Mouse (Mus musculus) left cerebral cortex, postnatal 10 days (tissue): Measurements from ENCODE around the gene Tgfbr3. TPM values are rescaled to one million over a fixed set of nuclear protein-coding genes. Genes with fewer than 3 reads are reported as not detected.

Experiments
- DNase-seq, 2 experiments: peaks; one replicate each; pipeline ENCODE4 v3.0.0; 2021 to 2022; ENCODE audit warnings: low spot score in 2 of 2, mixed read lengths in 1 of 2; ENCODE audit errors: extremely low spot score in 1 of 2
- intact Hi-C: fragments of 180-260 bp; cut with DNase I; formaldehyde crosslinking; loops from one replicate; pipeline ENCODE4 v1.15.1; 2025
- total RNA-seq, 2 experiments: library from RNA; stranded (reverse); gene quantifications; 2 replicates each; pipeline ENCODE4 v1.2.3; 2021

Gene Tgfbr3
- total RNA-seq, 2 experiments from 2014 or later, result 7.2 to 7.7 TPM

DNA sequence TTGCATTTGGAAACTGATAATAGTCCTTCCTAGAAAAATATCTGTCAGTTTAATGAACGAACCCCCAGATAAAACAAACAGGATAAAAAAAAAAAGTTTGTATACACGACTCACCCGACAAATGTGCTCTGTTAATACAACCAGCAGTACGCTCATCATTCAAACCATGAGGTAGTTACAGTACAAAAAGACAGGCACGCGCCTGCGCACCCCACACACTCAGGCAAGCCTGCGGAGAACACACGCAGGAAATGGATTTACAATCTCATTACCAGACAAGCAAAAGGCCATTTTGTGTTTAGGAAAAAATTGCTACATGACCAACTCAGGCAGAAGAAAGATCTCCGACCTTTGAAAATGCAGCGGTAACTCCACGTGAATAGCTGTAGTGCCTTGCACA lies 182.6 kb downstream of the Tgfbr3 start:
- DNase-seq, result no peak
- intact Hi-C loops, result no loop called here

DNA sequence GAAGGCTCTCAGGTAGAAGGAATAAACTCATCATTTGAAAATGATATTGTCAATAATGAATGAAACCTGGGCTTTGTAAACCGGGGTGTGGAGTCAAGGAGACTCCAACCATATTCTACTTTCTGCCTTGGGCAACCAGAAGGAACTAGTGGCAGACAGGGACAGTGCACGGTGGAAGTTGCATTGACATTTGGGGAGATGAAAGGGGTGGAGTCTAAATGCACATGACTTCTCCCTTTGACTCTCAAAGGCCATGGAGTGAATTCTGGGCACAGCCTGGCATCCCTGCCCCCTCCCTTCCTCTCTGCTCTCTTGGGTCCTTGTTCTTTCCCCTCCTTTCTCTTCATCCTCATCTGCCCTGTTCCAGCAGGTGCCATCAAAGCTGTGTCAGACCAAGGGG lies 183.3 kb downstream of the Tgfbr3 start:
- intact Hi-C loops, result no loop called here
- DNase-seq, result no peak

- DNase-seq, result no peak
- intact Hi-C loops, result no loop called here
Observed at GRCm38 (mm10) chr5:107103591-107103990, 185.8 kb downstream of the Tgfbr3 start.

GRCm38 (mm10) chr5:107102916-107103315 lies 186.5 kb downstream of the Tgfbr3 start:
- DNase-seq, result no peak
- intact Hi-C loops, result no loop called here

- intact Hi-C loops, result no loop called here
- DNase-seq, result no peak
Observed at GRCm38 (mm10) chr5:107101684-107102083, 187.7 kb downstream of the Tgfbr3 start.

GRCm38 (mm10) chr5:107101135-107101534 lies 188.3 kb downstream of the Tgfbr3 start:
- DNase-seq, result no peak
- intact Hi-C loops, result no loop called here

DNA sequence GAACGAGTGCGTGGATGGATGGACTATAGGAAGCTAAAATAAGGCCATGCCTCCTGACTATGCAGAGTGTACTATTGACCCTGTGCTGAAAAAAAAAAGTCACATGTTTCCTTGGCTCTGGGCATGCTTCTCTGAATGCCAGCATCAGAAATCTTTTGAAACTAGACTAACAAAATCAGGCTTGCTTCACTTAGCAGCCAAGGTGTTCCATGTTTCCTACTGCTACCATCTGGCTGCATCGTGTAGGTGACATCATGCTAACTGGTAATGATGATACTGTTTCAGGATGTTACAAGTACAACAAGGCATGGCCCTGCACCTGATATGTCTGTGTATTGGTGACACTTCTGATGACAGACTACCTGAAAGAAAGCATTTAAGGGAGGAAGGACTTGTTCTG lies 189.8 kb downstream of the Tgfbr3 start:
- no peak for DNase-seq
- intact Hi-C loops, result no loop called here

- DNase-seq, result no peak
- intact Hi-C loops, result no loop called here
Observed at GRCm38 (mm10) chr5:107099076-107099475, 190.4 kb downstream of the Tgfbr3 start.

- DNase-seq, result no peak
- intact Hi-C loops, result no loop called here
Observed at GRCm38 (mm10) chr5:107098007-107098406, 191.4 kb downstream of the Tgfbr3 start.

DNA sequence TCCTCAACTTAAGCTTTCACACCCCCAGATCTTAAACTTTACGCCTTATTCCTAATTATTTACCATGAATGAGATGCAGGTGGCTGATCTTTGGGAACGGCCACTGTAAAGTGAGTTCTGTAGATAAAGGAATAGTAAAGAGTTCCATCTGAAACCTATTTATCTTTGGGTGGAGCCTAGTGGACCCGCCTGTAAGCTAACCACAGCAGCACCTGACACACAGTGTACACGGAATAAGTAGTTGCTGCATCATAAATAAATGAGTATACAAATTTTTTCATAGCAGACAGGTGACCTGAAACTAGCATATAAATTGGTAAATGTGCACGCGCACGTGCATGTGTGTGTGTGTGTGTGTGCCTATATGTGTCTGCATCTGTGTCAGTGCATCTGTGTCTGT lies 192.1 kb downstream of the Tgfbr3 start:
- DNase-seq, result no peak
- intact Hi-C loops, result no loop called here

- no peak for DNase-seq
Observed at GRCm38 (mm10) chr5:107094233-107094632, 195.2 kb downstream of the Tgfbr3 start.

GRCm38 (mm10) chr5:107093253-107093652 lies 196.2 kb downstream of the Tgfbr3 start:
- intact Hi-C loops, result no loop called here

More at GRCm38 (mm10) chr5:107094233-107094632, 195.2 kb downstream of the Tgfbr3 start:
- intact Hi-C loops, result no loop called here

GRCm38 (mm10) chr5:107092137-107092536 lies 197.3 kb downstream of the Tgfbr3 start:
- DNase-seq, result peak in 1 of 2 experiments; percentile 39
- intact Hi-C loops, result no loop called here

More at GRCm38 (mm10) chr5:107093253-107093652, 196.2 kb downstream of the Tgfbr3 start:
- DNase-seq, result no peak

DNA sequence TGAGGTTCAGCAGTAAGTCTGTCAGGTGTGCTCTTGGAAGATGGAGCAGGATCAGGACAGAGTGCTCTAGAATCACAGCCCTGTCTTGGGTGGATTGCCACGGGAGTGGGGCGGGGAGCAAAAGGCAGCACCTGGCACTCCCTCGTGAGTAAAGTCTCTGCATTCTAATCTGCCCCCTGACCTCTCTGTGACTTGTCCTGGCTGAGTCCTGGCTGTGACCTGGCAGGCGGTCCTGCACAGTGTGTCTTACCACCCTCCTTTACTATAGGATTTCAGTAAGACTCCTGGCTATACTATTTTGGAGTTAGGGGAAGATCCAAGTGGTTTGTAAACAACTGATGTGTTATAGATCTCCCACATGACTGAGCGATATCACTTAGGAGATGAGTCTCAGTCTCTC lies 199.5 kb downstream of the Tgfbr3 start:
- DNase-seq, result no peak
- intact Hi-C loops, result no loop called here

DNA sequence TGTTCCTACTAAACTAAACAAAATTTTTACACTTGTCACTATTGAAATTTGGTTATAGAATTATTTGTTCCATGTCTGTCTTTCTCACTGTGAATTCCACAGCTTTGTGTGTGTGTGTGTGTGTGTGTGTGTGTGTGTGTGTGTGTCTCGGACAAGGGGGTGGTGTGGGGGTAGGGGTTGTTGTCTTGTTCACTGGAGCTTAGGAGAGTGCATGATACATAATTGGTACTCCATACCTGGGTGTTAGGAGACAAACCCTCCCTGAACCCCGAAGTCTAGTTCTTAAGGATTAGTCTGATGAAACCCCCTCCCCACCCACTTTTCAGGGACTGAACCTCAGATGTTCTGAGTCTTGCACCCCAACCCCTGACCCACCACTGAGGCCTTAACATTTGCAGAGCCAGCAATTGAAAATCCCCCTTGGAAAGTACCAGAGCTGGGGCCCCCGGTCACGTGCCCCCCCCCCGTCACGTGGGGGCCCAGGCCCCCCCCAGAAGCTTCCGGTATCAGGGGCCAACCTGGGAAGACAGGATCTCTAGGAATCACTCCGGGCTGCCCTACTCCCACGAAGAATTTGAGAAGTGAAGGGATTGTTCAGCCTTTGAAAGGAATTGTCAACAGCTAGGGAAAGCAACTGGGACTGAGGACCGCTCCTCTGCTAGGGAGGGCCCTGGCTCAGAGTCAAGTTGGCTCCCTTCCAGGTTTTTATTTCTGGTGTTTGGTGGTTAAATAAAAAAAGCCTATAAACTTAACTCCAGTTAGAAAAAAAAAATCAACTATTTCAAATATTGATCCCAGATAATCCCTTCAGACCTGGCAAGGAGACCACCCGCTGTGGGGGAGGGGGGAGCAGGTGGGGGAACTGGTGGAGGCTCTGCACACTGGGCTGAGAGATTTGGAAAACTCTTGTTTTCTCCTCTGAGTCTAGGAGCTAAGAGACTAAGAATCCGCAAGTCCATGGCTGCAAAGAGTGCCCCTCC lies 201.3 kb downstream of the Tgfbr3 start:
- peak; percentile 60 to 87 for DNase-seq
- intact Hi-C loops, result no loop called here

GRCm38 (mm10) chr5:107087291-107087690 lies 202.1 kb downstream of the Tgfbr3 start:
- intact Hi-C loops, result no loop called here
- peak in 1 of 2 experiments; percentile 5 for DNase-seq

DNA sequence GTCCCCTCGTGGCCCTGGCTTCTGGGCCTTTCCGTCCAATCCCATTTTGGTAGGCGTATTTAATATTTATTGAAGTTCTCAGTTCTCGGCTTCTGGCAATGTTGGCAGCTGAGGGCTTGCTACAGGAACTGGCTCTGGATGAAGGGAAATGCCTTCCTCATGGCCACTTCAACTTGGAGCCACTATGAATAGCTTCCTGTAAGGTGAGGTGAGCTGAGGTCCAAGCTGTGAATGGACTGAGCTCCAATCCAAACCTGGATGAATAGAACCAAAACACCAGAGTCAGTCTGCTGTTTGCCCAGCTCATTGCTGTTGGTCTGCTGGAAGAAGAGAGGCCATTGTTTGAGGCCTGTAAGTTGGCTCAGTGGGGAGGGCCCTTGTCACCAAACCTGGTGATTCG lies 203.3 kb downstream of the Tgfbr3 start:
- intact Hi-C loops, result no loop called here
- DNase-seq, result no peak

GRCm38 (mm10) chr5:107084431-107084830 lies 205.0 kb downstream of the Tgfbr3 start:
- no peak for DNase-seq
- intact Hi-C loops, result no loop called here

DNA sequence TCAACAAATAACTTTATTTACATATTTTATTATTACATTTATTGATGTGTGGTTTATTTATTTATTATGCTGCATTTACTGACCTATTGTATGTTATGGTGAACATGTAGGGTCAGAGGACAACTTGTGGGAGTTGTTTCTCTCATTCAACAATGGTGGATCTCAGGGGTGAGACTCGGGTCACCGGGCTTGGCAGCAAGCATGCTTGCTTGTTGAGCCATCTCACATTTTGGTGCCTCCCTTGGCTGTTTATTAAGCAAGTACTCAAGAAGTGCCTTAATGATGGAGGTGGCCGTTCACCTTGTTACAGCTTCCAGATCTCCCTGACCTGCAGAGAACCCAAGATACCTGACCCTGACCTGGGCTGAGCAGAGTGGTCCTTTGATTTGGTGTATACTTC lies 207.4 kb downstream of the Tgfbr3 start:
- intact Hi-C loops, result no loop called here
- no peak for DNase-seq

GRCm38 (mm10) chr5:107080986-107081624 lies 208.3 kb downstream of the Tgfbr3 start:
- DNase-seq, result no peak
- intact Hi-C loops, result no loop called here
